Mouse (Mus musculus) erythroid progenitor cell, adult 5-6 weeks (primary cell): ENCODE results near the gene Hsd11b1. TPM values are rescaled to one million over a fixed set of nuclear protein-coding genes. Genes with fewer than 3 reads are reported as not detected.
"Not testable (repeated sequence)": the region's sequence is repeated elsewhere in the genome, so short reads cannot be mapped to it uniquely, and the experiment has no call there.

Experiments
- ATAC-seq: replicated peaks from 2 replicates; pipeline ENCODE4 v1.8.0; 2016; ENCODE audit warnings: moderate number of reproducible peaks, mild to moderate bottlenecking, moderate TSS enrichment, inconsistent platforms; ENCODE audit not compliant: poor library complexity, low FRiP score, severe bottlenecking
- total RNA-seq, 2 experiments: library from RNA; stranded (forward) in 1 of 2; stranded (reverse) in 1 of 2; fragments of 150-400 nt in 1 of 2; fragments of 186-747, 209-891 nt in 1 of 2; gene quantifications; 2 replicates each; pipeline versions ENCODE4 v1.2.3 to v1.2.4; 2015 to 2017; ENCODE audit warnings: low replicate concordance in 2 of 2

The Hsd11b1 gene
- total RNA-seq (2015; ENCODE audit: low replicate concordance) (23.8 and 24.7 TPM in 2 replicates), total RNA-seq (2017; ENCODE audit: low replicate concordance) (7.7 and 8.5 TPM in 2 replicates)

- no peak for ATAC-seq
These were observed at the start of gene Hsd11b1 for GRCm38 (mm10) chr1:193263955-193264598. Hsd11b1 (minus strand) TSS chr1:193264075.

DNA sequence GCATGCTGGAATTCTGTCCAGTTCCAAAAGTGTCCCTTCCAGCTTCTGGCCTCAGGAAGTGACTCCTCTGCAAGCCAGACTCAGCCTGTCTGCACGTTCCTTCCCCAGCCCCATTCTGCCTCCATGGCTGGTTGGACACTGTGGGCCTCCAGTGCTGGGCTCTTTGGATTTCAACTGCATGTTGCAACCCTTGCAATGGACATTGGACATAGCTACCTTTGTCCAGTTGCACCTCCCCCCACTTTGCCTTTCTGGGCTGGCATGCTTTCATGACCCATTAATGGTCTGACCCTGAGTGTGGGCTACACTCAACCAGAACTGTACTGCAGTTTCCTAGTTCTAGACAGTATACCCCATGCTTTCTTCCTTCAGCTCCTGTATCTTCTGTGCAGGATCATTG, 47.7 kb upstream of the Hsd11b1 start:
- ATAC-seq = no peak

DNA sequence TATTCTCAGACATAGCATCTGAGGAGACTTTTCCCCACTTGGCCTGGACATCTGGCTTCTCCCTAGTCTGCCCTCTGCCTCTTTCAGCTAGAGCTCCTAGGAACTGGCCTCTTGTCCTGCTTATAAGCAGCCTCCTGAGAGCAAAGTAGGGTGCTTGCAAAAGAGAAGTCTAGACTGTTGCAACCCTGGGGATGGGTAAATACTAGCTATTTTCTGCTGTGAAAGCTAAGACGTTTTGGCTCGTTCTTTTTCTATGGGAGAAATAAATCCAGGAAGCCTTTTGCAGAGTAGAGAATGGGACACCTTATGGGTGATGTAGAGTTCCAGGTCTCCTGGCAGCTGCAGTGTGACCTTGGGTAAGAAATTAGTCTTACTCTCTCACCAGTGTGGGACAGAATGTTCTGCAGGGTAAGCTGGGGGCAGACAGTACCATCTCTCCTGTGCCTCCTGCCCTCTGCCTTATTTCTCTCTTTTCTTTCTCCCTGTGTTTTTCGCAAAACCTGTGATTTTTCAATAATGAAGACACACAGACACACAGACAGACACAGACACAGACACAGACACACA, 46.7 kb upstream of the Hsd11b1 start:
- no peak for ATAC-seq

GRCm38 (mm10) chr1:193309785-193310518, 46.1 kb upstream of the Hsd11b1 start:
- no peak for ATAC-seq

GRCm38 (mm10) chr1:193306832-193307231, 43.0 kb upstream of the Hsd11b1 start:
- ATAC-seq = no peak

DNA sequence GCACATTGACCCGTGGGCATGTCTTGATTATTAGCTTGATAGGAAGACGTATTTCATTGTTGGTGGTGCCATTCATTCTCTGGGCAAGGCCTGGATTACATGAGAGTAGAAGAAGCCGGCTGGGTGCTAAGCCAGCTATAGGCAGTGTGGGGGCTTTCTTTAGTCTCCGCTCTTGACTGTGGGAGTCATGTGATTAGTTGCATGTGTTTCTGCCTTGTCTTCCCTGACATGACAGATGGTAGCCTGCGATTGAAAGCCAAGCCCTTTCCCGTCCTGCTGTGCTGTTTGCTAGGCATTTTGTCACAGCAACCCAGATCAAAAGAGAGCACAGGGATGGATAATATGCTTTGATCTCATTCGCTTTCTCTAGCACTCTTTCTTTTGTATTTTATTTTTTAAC, 41.5 kb upstream of the Hsd11b1 start:
- ATAC-seq = no peak

GRCm38 (mm10) chr1:193303096-193303495, 39.2 kb upstream of the Hsd11b1 start:
- ATAC-seq = no peak

DNA sequence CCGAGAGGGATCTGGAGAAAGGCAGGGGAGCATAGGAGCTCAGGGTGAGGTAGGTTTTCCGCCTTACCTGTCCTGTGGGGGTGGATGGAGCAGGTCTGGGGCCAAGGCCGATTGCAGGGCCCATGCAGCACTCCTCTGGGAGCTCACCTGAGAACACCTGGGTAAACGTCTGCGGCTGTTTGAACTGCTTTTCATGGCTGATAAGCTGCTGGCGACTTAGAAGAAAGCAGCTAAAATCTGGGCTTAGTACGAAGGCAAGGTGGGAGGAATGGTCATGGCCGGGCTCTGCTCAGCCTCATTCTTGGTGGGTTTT, 38.2 kb upstream of the Hsd11b1 start:
- no peak for ATAC-seq

GRCm38 (mm10) chr1:193301216-193302092, 37.6 kb upstream of the Hsd11b1 start:
- no peak for ATAC-seq

DNA sequence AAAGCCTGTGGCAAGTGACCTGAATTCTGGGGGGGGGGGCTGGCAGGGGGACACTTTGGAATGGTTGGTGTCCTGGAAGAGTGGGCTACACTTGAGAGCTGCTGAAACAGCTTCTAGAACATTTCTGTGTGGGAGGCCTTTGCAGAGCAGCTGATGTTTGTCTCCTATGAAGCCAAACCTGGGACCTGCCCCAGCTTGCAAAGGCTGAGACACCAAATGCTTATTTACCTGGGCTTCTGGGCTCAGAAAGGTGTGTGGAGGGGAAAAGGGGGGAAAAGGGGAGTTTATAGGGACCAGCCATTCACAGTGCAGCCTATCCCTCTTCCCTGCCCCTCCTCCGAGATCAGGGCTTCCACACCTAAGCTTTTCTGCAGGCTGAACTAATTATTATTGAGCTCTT, 36.1 kb upstream of the Hsd11b1 start:
- no peak for ATAC-seq

DNA sequence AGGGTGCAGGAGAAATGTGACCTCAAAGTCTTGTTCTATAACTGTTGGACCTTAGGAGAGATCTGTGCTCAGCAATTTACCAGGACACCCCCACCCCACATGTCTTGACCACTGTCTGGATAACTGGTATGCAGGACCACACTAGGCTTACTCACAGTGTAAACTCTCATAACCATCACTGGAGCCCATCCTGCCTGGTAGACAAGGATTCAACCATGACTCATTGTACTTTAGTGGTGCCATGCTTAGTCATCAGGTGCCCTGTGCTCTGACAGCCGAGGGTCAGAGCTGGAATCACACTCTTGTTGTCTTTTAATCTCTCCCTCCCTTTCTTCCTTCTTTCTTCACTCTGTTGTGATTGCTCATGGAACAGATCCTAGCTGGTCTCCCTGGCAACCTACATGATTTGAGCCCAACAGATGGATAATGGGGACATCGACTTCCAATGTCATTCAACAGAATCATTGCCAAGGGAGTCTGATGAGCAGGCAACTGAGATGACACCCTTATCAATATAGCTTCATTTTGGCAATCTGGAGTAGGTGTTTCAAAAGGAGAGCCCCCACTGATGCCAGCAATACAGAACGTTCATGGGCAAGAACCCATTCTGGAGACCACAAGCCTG, 34.4 kb upstream of the Hsd11b1 start:
- ATAC-seq = no peak

DNA sequence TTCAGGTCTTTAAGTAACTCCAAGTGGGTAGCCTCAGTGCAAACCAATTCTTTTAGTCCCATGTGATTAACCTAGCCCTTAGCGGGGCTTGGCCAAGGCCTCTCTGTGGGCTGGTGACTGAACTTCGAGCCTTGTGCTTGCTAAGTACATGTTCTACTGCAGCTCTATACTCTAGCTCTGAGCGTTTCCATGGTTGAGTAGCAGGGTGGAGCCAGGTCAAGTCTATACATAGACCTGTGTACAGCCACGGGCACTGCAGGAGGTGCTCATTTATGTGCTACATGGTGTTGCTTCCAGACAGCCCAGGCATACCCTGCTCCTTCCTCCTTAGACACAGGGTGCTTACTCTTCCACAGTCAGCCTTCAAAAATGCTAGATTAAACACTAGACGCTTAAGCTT, 32.0 kb upstream of the Hsd11b1 start:
- ATAC-seq = no peak

DNA sequence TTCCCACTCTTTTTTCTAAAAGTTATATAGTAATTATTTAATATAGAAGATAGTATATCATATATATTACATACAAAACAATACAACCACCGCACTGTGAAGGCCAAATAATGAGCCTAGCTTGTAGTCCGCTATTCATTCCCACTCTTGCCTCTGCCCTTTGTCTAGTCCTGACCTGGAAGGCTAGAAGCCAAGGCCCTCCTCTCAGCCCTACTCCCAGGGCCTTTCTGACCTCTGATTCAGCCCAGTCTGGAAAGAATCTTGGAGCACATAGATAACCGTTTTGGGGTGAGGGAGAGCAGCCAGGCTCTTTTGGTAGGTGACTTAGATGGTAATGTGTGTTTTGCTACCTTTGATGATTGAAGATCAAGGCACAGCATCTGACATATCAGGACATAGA, 30.1 kb upstream of the Hsd11b1 start:
- no peak for ATAC-seq

GRCm38 (mm10) chr1:193293039-193293438, 29.2 kb upstream of the Hsd11b1 start:
- ATAC-seq = no peak

GRCm38 (mm10) chr1:193290686-193291085, 26.8 kb upstream of the Hsd11b1 start:
- no peak for ATAC-seq

- no peak for ATAC-seq
These were observed 26.0 kb upstream of the Hsd11b1 start for GRCm38 (mm10) chr1:193289914-193290313.

GRCm38 (mm10) chr1:193289076-193289475, 25.2 kb upstream of the Hsd11b1 start:
- ATAC-seq = no peak

- ATAC-seq = no peak
These were observed 23.7 kb upstream of the Hsd11b1 start for GRCm38 (mm10) chr1:193287578-193287977.

GRCm38 (mm10) chr1:193285766-193286325, 22.0 kb upstream of the Hsd11b1 start:
- not testable (repeated sequence) for ATAC-seq
